16 mouse cellular contexts compared by ENCODE assay signal in the genomic region with DNA sequence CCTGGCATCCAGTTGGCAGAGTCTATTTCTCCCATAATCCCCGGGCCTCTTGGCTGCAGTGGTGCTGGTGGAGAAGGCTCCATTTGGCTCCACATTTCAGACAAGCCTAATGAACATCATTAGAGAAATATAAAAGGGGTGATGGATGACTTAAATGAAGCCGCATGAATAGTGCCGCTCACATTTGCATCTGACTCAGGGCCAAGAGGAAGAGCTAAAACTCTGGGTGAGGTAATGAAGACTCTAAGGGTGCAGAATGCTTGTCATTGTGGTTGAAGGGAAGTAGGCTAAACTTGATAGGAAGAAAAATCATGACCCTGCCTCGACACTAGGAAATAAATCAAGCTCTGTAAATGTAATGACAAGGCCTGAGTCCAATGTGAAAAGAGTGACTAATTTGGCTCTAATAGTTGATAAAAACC.
DNase-seq lines count a peak whose midpoint lies in the region; ATAC-seq and TF ChIP-seq lines count a peak whose summit lies in the region.
"Had no signal": no experiment of that assay in that cellular context is flagged by ENCODE, and none has a peak within 500 bp of the region (broad histone marks: within the 10 kb centered on the region; RNA-seq: fewer than 3 reads in every experiment).

No protein-coding gene starts in this region.

- H3K9ac ChIP-seq in forebrain, embryonic 16.5 days (replicated peaks; ENCODE audit: low read depth, low read length) = no peak overlapping the region
- H3K9ac ChIP-seq in liver, embryonic 11.5 days (ENCODE audit: low read depth, low read length) = no peak overlapping the region
- H3K9ac ChIP-seq: limb, embryonic 13.5 days had no signal

- ATAC-seq in forebrain, embryonic 16.5 days = peak; percentile 97
- no peak for ATAC-seq in liver, embryonic 11.5 days (replicated peaks; ENCODE audit: low FRiP score)

- DNase-seq in cerebellum, adult 9-11 months = peak; percentile 5
- no peak for DNase-seq in cerebellum, adult 8-10 months
- DNase-seq in left cerebral cortex, postnatal 4 days = peak; percentile 52
- no peak for DNase-seq in left cerebral cortex, adult 2 months (ENCODE audit: extremely low spot score in 1 of 2, low spot score in 2 of 2)
- no peak for DNase-seq in heart, postnatal 14 days
- DNase-seq in liver, embryonic 11.5 days (ENCODE audit: low spot score) = no peak
- DNase-seq: adrenal gland, postnatal 10 days; B cell, adult 2 months; gastrocnemius, postnatal 14 days; heart, postnatal 10 days; kidney, postnatal 14 days; thymus, adult 2 months had no signal

- TF ChIP-seq CTCF in left cerebral cortex, adult 2 months (IDR thresholded peaks at IDR 0.05) = no peak

- H3K9me3 ChIP-seq in forebrain, embryonic 16.5 days (ENCODE audit: control insufficient read depth, low read length) = no peaks in the 10 kb centered on the region
- no peaks in the 10 kb centered on the region for H3K9me3 ChIP-seq in liver, embryonic 11.5 days (ENCODE audit: control insufficient read depth, low read length)
- H3K9me3 ChIP-seq: limb, embryonic 13.5 days had no signal

- H3K79me2 ChIP-seq in myocyte (ENCODE audit: control insufficient read depth, insufficient read depth) = no peaks in the 10 kb centered on the region

- WGBS in forebrain, embryonic 16.5 days = 15% methylated on average over 4 of the region's 4 CpGs
- WGBS in liver, embryonic 11.5 days = 62% methylated on average over 4 of the region's 4 CpGs

- intact Hi-C loops in left cerebral cortex, postnatal 4 days (cut with DNase I) = no loop called here
- intact Hi-C loops in left cerebral cortex, adult 2 months (cut with DNase I) = loop anchor here (10.0 kb wide), 1 partner anchor 344 kb away; no protein-coding TSS in a partner anchor
- intact Hi-C loops in heart, postnatal 14 days (cut with DNase I) = no loop called here

- no peaks in the 10 kb centered on the region for H3K4me1 ChIP-seq in forebrain, embryonic 16.5 days (replicated peaks; ENCODE audit: control insufficient read depth, insufficient read depth, low read length)
- no peaks in the 10 kb centered on the region for H3K4me1 ChIP-seq in liver, embryonic 11.5 days (replicated peaks; ENCODE audit: control insufficient read depth, insufficient read depth, low read length)
- H3K4me1 ChIP-seq: limb, embryonic 13.5 days had no signal

- H3K36me3 ChIP-seq in forebrain, embryonic 16.5 days (ENCODE audit: control insufficient read depth, insufficient read depth) = no peaks in the 10 kb centered on the region
- H3K36me3 ChIP-seq in myocyte (ENCODE audit: control insufficient read depth, insufficient read depth) = no peaks in the 10 kb centered on the region
- no peaks in the 10 kb centered on the region for H3K36me3 ChIP-seq in liver, embryonic 11.5 days (ENCODE audit: control insufficient read depth, insufficient read depth, low read length)
- H3K36me3 ChIP-seq: limb, embryonic 13.5 days had no signal

- H3K4me3 ChIP-seq in left cerebral cortex, adult 2 months = no peak overlapping the region
- no peak overlapping the region for H3K4me3 ChIP-seq in forebrain, embryonic 16.5 days (replicated peaks; ENCODE audit: low read length)
- no peak overlapping the region for H3K4me3 ChIP-seq in myocyte
- H3K4me3 ChIP-seq in liver, embryonic 11.5 days (ENCODE audit: low read depth, low read length) = no peak overlapping the region
- H3K4me3 ChIP-seq: limb, embryonic 13.5 days had no signal

- H3K4me2 ChIP-seq in forebrain, embryonic 16.5 days (ENCODE audit: low read length) = no peak overlapping the region
- H3K4me2 ChIP-seq in myocyte (ENCODE audit: low read depth) = peak overlapping the region; percentile 21
- H3K4me2 ChIP-seq in liver, embryonic 11.5 days = no peak overlapping the region
- H3K4me2 ChIP-seq: limb, embryonic 13.5 days; midbrain, embryonic 11.5 days had no signal

- no peaks in the 10 kb centered on the region for H3K27me3 ChIP-seq in forebrain, embryonic 16.5 days (replicated peaks; ENCODE audit: control insufficient read depth, insufficient read depth, low read length)
- no peaks in the 10 kb centered on the region for H3K27me3 ChIP-seq in myocyte (ENCODE audit: control insufficient read depth, insufficient read depth, insufficient read length)
- no peaks in the 10 kb centered on the region for H3K27me3 ChIP-seq in liver, embryonic 11.5 days (replicated peaks; ENCODE audit: control insufficient read depth, insufficient read depth, low read length)
- H3K27me3 ChIP-seq: limb, embryonic 13.5 days had no signal

- no peak for TF ChIP-seq POLR2A in myocyte (IDR thresholded peaks at IDR 0.05; ENCODE audit: insufficient read length, low read depth)

- no peak overlapping the region for H3ac ChIP-seq in myocyte (ENCODE audit: control insufficient read depth, insufficient read length)

- H3K27ac ChIP-seq in left cerebral cortex, adult 2 months = no peak overlapping the region
- H3K27ac ChIP-seq in forebrain, embryonic 16.5 days (ENCODE audit: low read length) = no peak overlapping the region
- H3K27ac ChIP-seq in liver, embryonic 11.5 days (ENCODE audit: low read depth, low read length) = no peak overlapping the region
- H3K27ac ChIP-seq: limb, embryonic 13.5 days had no signal

TF ChIP-seq in myocyte, 11 proteins besides CTCF, POLR2A, EP300 and RAD21:
- TF ChIP-seq CEBPB (IDR thresholded peaks at IDR 0.05; ENCODE audit: insufficient read depth, poor library complexity, severe bottlenecking) (no peak), POLR2AphosphoS2 (IDR thresholded peaks at IDR 0.05; ENCODE audit: insufficient read length, low read depth) (no peak), TCF3 (IDR thresholded peaks at IDR 0.05; ENCODE audit: insufficient read length, low read depth) (no peak), TCF12 (IDR thresholded peaks at IDR 0.05; ENCODE audit: insufficient read depth, poor library complexity, severe bottlenecking) (no peak), MYOD1 (IDR thresholded peaks at IDR 0.05; ENCODE audit: control insufficient read depth in 1 of 3, insufficient read length in 2 of 3, low read depth in 2 of 3) (no peak), MYOG (IDR thresholded peaks at IDR 0.05; ENCODE audit: control insufficient read depth in 1 of 3, insufficient read depth in 1 of 3, insufficient read length in 2 of 3, low read depth in 2 of 3) (no peak), E2F4 (IDR thresholded peaks at IDR 0.05; ENCODE audit: insufficient read depth) (no peak), MAX (IDR thresholded peaks at IDR 0.05; ENCODE audit: low read depth) (no peak), REST (IDR thresholded peaks at IDR 0.05; ENCODE audit: insufficient read depth, insufficient read length) (no peak)
TF ChIP-seq in myocyte: peak in this region for 0.

Comparison
In these comparisons a context has a peak if more than half of its experiments do, and no peak if none do; other contexts are left out.
1. DNase-seq: peak in cerebellum, adult 9-11 months (single experiment) and left cerebral cortex, postnatal 4 days (single experiment); none in cerebellum, adult 8-10 months (single experiment), left cerebral cortex, adult 2 months (0 of 2), heart, postnatal 14 days (0 of 2) and liver, embryonic 11.5 days (single experiment).